Mouse (Mus musculus) hindbrain, embryonic 11.5 days (tissue): ENCODE data around the gene Myo16. TPM values are rescaled to one million over a fixed set of nuclear protein-coding genes. Genes with fewer than 3 reads are reported as not detected.

Experiments
- ATAC-seq: fragments of 200-750 bp; cut with Nextera tagmentation; 2 replicates; pipeline ENCODE4 v1.8.0; 2017; ENCODE audit warnings: mild to moderate bottlenecking, moderate TSS enrichment, moderate library complexity; ENCODE audit not compliant: low FRiP score
- DNase-seq: peaks from one replicate; pipeline ENCODE4 v3.0.0-alpha.2; 2015; ENCODE audit warnings: low spot score
- H3K27ac ChIP-seq: fragments of 300-500 bp; sonication (generic); 2 replicates; pipeline ENCODE4 v1.5.1; 2014; ENCODE audit warnings: mild to moderate bottlenecking, low read depth, low read length
- H3K27me3 ChIP-seq: fragments of 300-500 bp; sonication (generic); 2 replicates; pipeline ENCODE4 v1.6.1; 2014; ENCODE audit warnings: mild to moderate bottlenecking, low read length, moderate library complexity, mixed read lengths; ENCODE audit not compliant: control insufficient read depth, insufficient read depth
- H3K36me3 ChIP-seq: fragments of 300-500 bp; sonication (generic); 2 replicates; pipeline ENCODE4 v1.6.1; 2014; ENCODE audit warnings: mild to moderate bottlenecking, low read length, moderate library complexity, mixed read lengths; ENCODE audit not compliant: control insufficient read depth, insufficient read depth
- H3K4me1 ChIP-seq: fragments of 300-500 bp; sonication (generic); replicated peaks from 2 replicates; pipeline ENCODE4 v1.6.1; 2014; ENCODE audit warnings: low read length, mixed read lengths; ENCODE audit not compliant: control insufficient read depth, insufficient read depth
- H3K4me2 ChIP-seq: fragments of 300-500 bp; sonication (generic); replicated peaks from 2 replicates; pipeline ENCODE4 v1.6.1; 2014; ENCODE audit warnings: mild to moderate bottlenecking, low read depth, low read length
- H3K4me3 ChIP-seq: fragments of 300-500 bp; sonication (generic); 2 replicates; pipeline ENCODE4 v1.5.1; 2014; ENCODE audit warnings: low read depth, low read length
- H3K9ac ChIP-seq: fragments of 300-500 bp; sonication (generic); 2 replicates; pipeline ENCODE4 v1.6.1; 2014; ENCODE audit warnings: low read depth, low read length
- H3K9me3 ChIP-seq: fragments of 300-500 bp; sonication (generic); 2 replicates; pipeline ENCODE4 v1.6.1; 2016; ENCODE audit warnings: low read length; ENCODE audit not compliant: control insufficient read depth
- WGBS: fragments of 180-500 bp; shearing (Covaris S2); extraction: QIAGEN DNeasy Blood & Tissue Kit; methylation state at CpG from one replicate; pipeline ENCODE4 v1.1.7; 2014; 5-methylcytosine and 5-hydroxymethylcytosine counted together
- polyA plus RNA-seq: library from polyadenylated mRNA; unstranded; fragments of >200 nt; fragmentation: Nextera tagmentation; extraction: Ambion mirVana; gene quantifications from 2 replicates; pipeline ENCODE4 v1.2.1, GENCODE M21; 2014

Myo16 gene
- polyA plus RNA-seq, 1 experiment from 2014 or later: 5.5 TPM

GRCm38 (mm10) chr8:10606816-10607209 lies 453.1 kb downstream of the Myo16 start:
- Histone ChIP-seq H3K27me3 (no peaks in the 10 kb centered on the region), H3K27ac (no peak overlapping the region), H3K9me3 (no peaks in the 10 kb centered on the region), H3K4me1 (0 out of 2 replicates have a peak, but pooled peaks cover 3% of the 10 kb centered on the region), H3K36me3 (no peaks in the 10 kb centered on the region), H3K4me2 (no peak overlapping the region), H3K9ac (no peak overlapping the region), H3K4me3 (no peak overlapping the region)
- DNase-seq: no peak
- ATAC-seq: no peak
- WGBS: 66% methylated on average over 4 of the region's 4 CpGs

GRCm38 (mm10) chr8:10611636-10612035 lies 457.9 kb downstream of the Myo16 start:
- Histone ChIP-seq H3K27ac (no peak overlapping the region), H3K27me3 (no peaks in the 10 kb centered on the region), H3K4me2 (no peak overlapping the region), H3K4me3 (no peak overlapping the region), H3K4me1 (no peaks in the 10 kb centered on the region), H3K36me3 (no peaks in the 10 kb centered on the region), H3K9ac (no peak overlapping the region), H3K9me3 (no peaks in the 10 kb centered on the region)
- DNase-seq (no peak), ATAC-seq (no peak)
- WGBS: 86% methylated on average over 5 of the region's 5 CpGs

- Histone ChIP-seq H3K9ac (no peak overlapping the region), H3K27ac (no peak overlapping the region), H3K4me3 (no peak overlapping the region), H3K4me1 (no peaks in the 10 kb centered on the region), H3K27me3 (no peaks in the 10 kb centered on the region), H3K36me3 (no peaks in the 10 kb centered on the region), H3K4me2 (no peak overlapping the region), H3K9me3 (no peaks in the 10 kb centered on the region)
- DNase-seq (no peak), ATAC-seq (no peak)
- 58% methylated on average over 2 of the region's 2 CpGs for WGBS
Measured at GRCm38 (mm10) chr8:10613371-10613770, 459.7 kb downstream of the Myo16 start.

- H3K4me3 ChIP-seq: no peak overlapping the region
- 91% methylated on average over 2 of the region's 2 CpGs for WGBS
- H3K27ac ChIP-seq: no peak overlapping the region
- H3K9ac ChIP-seq: no peak overlapping the region
- no peaks in the 10 kb centered on the region for H3K36me3 ChIP-seq
- ATAC-seq: no peak
- H3K4me2 ChIP-seq: no peak overlapping the region
- H3K4me1 ChIP-seq: no peaks in the 10 kb centered on the region
- no peaks in the 10 kb centered on the region for H3K27me3 ChIP-seq
- no peak for DNase-seq
- no peaks in the 10 kb centered on the region for H3K9me3 ChIP-seq
Measured at GRCm38 (mm10) chr8:10619689-10620088, 466.0 kb downstream of the Myo16 start.

DNA sequence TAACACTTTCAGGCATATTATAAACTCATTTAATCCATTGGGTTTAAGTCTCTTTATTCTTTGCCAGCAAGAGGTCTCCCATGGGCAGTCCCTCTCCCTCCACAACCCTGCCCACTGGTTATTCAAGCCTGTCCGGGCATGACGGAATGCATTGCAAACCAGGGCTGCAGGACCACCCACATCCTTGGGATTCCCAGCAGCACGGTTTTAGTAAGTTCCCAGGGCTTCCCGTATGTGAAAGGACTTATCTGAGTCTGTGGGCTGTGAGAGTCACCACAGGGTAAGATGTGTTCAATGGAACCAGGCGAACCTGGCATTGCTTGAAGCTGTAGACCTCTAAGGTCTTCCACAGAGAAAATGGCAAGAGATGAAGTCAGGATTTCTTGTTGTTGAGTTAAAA lies 471.6 kb downstream of the Myo16 start:
- WGBS: 13% methylated on average over 5 of the region's 5 CpGs
- Histone ChIP-seq H3K4me3 (no peak overlapping the region), H3K4me1 (peaks cover 2% of the 10 kb centered on the region; the same call in 1 of the 2 replicates), H3K27ac (no peak overlapping the region), H3K9me3 (no peaks in the 10 kb centered on the region), H3K36me3 (no peaks in the 10 kb centered on the region), H3K9ac (no peak overlapping the region), H3K27me3 (no peaks in the 10 kb centered on the region), H3K4me2 (no peak overlapping the region)
- DNase-seq: peak; percentile 58
- peak; percentile 54; the same call in 1 of the 2 replicates for ATAC-seq

- no peak overlapping the region for H3K27ac ChIP-seq
- ATAC-seq (no peak), DNase-seq (no peak)
- no peaks in the 10 kb centered on the region for H3K36me3 ChIP-seq
- no peaks in the 10 kb centered on the region for H3K9me3 ChIP-seq
- H3K4me2 ChIP-seq: no peak overlapping the region
- H3K4me3 ChIP-seq: no peak overlapping the region
- no peak overlapping the region for H3K9ac ChIP-seq
- no peaks in the 10 kb centered on the region for H3K27me3 ChIP-seq
- 82% methylated on average over 8 of the region's 8 CpGs for WGBS
- H3K4me1 ChIP-seq: peaks cover 8% of the 10 kb centered on the region
Measured at GRCm38 (mm10) chr8:10628725-10629124, 475.0 kb downstream of the Myo16 start.

DNA sequence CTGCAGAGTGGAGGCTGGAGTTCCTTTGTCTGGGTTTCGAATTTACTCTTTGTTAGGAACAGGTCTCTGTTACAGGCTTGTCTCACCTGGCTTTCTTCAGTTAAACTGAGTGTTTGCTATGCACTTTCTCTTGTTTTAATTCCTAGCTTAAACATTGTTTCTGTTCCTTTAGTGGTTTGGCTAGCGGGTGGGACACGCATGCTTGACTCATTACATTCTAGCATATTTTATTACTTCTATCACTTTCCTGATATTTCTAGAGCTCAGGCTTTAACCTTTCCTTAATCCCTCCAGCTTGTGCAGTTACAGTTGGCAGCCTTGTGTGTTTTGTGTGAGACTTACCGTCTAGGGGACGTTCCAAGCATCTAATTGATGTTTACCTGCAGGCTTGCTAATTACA lies 476.2 kb downstream of the Myo16 start:
- no peaks in the 10 kb centered on the region for H3K36me3 ChIP-seq
- peaks cover 9% of the 10 kb centered on the region for H3K4me1 ChIP-seq
- H3K9me3 ChIP-seq: no peaks in the 10 kb centered on the region
- H3K27ac ChIP-seq: 0 out of 2 replicates have a peak overlapping the region, but pooled peaks have one; percentile 34
- DNase-seq (no peak), ATAC-seq (no peak)
- 58% methylated on average over 5 of the region's 5 CpGs for WGBS
- H3K9ac ChIP-seq: no peak overlapping the region
- no peak overlapping the region for H3K4me2 ChIP-seq
- no peaks in the 10 kb centered on the region for H3K27me3 ChIP-seq
- H3K4me3 ChIP-seq: no peak overlapping the region

DNA sequence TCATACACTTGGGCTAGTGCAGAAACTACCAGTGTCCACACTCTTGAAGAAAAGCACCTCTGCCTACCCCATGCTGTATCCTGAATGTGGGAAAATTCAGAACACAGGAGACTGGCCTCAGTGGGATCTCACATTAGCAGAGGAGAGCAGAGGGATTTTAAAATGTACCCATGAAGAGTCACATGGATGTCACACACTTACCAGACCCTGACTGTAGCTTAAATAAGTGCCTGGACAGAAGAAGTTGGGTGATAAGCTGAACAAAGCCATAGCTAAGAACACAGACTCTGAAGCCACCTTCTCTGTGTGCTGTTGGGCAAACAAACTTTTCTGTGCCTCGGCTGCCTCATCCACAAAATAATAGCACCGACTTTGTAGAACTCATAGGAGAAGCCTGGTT lies 477.3 kb downstream of the Myo16 start:
- Histone ChIP-seq H3K27ac (no peak overlapping the region), H3K9ac (no peak overlapping the region), H3K27me3 (no peaks in the 10 kb centered on the region), H3K9me3 (no peaks in the 10 kb centered on the region), H3K4me3 (no peak overlapping the region), H3K36me3 (no peaks in the 10 kb centered on the region), H3K4me1 (peaks cover 9% of the 10 kb centered on the region), H3K4me2 (no peak overlapping the region)
- 95% methylated on average over 2 of the region's 2 CpGs for WGBS
- no peak for ATAC-seq
- no peak for DNase-seq

GRCm38 (mm10) chr8:10632603-10633002 lies 478.9 kb downstream of the Myo16 start:
- Histone ChIP-seq H3K4me3 (no peak overlapping the region), H3K9ac (no peak overlapping the region), H3K4me1 (peaks cover 9% of the 10 kb centered on the region), H3K27me3 (no peaks in the 10 kb centered on the region), H3K9me3 (no peaks in the 10 kb centered on the region), H3K36me3 (no peaks in the 10 kb centered on the region), H3K27ac (no peak overlapping the region), H3K4me2 (no peak overlapping the region)
- WGBS: 85% methylated on average over 6 of the region's 6 CpGs
- no peak for DNase-seq
- no peak for ATAC-seq
